Mouse (Mus musculus) adrenal gland, adult 8-10 months (tissue): ENCODE results near the gene Ppp1r21. TPM values are rescaled to one million over a fixed set of nuclear protein-coding genes. Genes with fewer than 3 reads are reported as not detected.

Source experiments
- DNase-seq: peaks from one replicate; pipeline ENCODE4 v3.0.0; 2022
- total RNA-seq, 4 experiments: library from RNA; stranded (reverse); gene quantifications; 2 replicates each; pipeline ENCODE4 v1.2.4; 2022

Gene Ppp1r21
- total RNA-seq, 4 experiments from 2014 or later: 44.7 to 78.6 (median 59.1) TPM

GRCm38 (mm10) chr17:88530236-88530619 lies 310 bp downstream of the Ppp1r21 start:
- DNase-seq: peak; percentile 52

- DNase-seq: no peak
Observed at GRCm38 (mm10) chr17:88530667-88531066, 749 bp downstream of the Ppp1r21 start.

- no peak for DNase-seq
Observed at GRCm38 (mm10) chr17:88531176-88531575, 1.3 kb downstream of the Ppp1r21 start.

GRCm38 (mm10) chr17:88537842-88538430 lies 8.0 kb downstream of the Ppp1r21 start:
- no peak for DNase-seq

- DNase-seq: peak; percentile 65
Observed at GRCm38 (mm10) chr17:88542771-88543416, 13.0 kb downstream of the Ppp1r21 start.

- no peak for DNase-seq
Observed at GRCm38 (mm10) chr17:88543417-88543782, 13.5 kb downstream of the Ppp1r21 start.

- DNase-seq: no peak
Observed at GRCm38 (mm10) chr17:88545217-88545784, 15.4 kb downstream of the Ppp1r21 start.

- no peak for DNase-seq
Observed at GRCm38 (mm10) chr17:88546745-88547144, 16.8 kb downstream of the Ppp1r21 start.

GRCm38 (mm10) chr17:88549411-88550191 lies 19.7 kb downstream of the Ppp1r21 start:
- no peak for DNase-seq

GRCm38 (mm10) chr17:88550351-88550750 lies 20.4 kb downstream of the Ppp1r21 start:
- DNase-seq: no peak

GRCm38 (mm10) chr17:88550981-88551940 lies 21.3 kb downstream of the Ppp1r21 start:
- DNase-seq: no peak

- DNase-seq: no peak
Observed at GRCm38 (mm10) chr17:88552556-88552955, 22.6 kb downstream of the Ppp1r21 start.

GRCm38 (mm10) chr17:88553001-88553449 lies 23.1 kb downstream of the Ppp1r21 start:
- DNase-seq: no peak

- DNase-seq: no peak
Observed at GRCm38 (mm10) chr17:88553473-88554087, 23.7 kb downstream of the Ppp1r21 start.

- no peak for DNase-seq
Observed at GRCm38 (mm10) chr17:88556176-88556575, 26.3 kb downstream of the Ppp1r21 start.

- no peak for DNase-seq
Observed at GRCm38 (mm10) chr17:88556688-88557087, 26.8 kb downstream of the Ppp1r21 start.

- DNase-seq: peak; percentile 50
Observed at GRCm38 (mm10) chr17:88558168-88558842, 28.4 kb downstream of the Ppp1r21 start.

- no peak for DNase-seq
Observed at GRCm38 (mm10) chr17:88563611-88564010, 33.7 kb downstream of the Ppp1r21 start.

- no peak for DNase-seq
Observed at GRCm38 (mm10) chr17:88569807-88570540, 40.1 kb downstream of the Ppp1r21 start.

- no peak for DNase-seq
Observed at GRCm38 (mm10) chr17:88570784-88571183, 40.9 kb downstream of the Ppp1r21 start.
